Mouse (Mus musculus): ENCODE results near the gene Tmem80.

- no peak for TF ChIP-seq CTCF (IDR thresholded peaks at IDR 0.05; ENCODE audit: extremely low read depth, insufficient read depth, insufficient read length, insufficient replicate concordance)
- TF ChIP-seq POLR2A (IDR thresholded peaks at IDR 0.05; ENCODE audit: low read depth, low read length) = no peak
Measured at GRCm38 (mm10) chr7:141314416-141314815, 13.1 kb upstream of the Tmem80 start.
